Mouse (Mus musculus): Measurements from ENCODE around the gene Ttc16. TPM values are rescaled to one million over a fixed set of nuclear protein-coding genes. Genes with fewer than 3 reads are reported as not detected.

The Ttc16 gene
- polyA plus RNA-seq (2012; rRNA removed) = 1.2 and 1.7 TPM in 2 replicates

DNA sequence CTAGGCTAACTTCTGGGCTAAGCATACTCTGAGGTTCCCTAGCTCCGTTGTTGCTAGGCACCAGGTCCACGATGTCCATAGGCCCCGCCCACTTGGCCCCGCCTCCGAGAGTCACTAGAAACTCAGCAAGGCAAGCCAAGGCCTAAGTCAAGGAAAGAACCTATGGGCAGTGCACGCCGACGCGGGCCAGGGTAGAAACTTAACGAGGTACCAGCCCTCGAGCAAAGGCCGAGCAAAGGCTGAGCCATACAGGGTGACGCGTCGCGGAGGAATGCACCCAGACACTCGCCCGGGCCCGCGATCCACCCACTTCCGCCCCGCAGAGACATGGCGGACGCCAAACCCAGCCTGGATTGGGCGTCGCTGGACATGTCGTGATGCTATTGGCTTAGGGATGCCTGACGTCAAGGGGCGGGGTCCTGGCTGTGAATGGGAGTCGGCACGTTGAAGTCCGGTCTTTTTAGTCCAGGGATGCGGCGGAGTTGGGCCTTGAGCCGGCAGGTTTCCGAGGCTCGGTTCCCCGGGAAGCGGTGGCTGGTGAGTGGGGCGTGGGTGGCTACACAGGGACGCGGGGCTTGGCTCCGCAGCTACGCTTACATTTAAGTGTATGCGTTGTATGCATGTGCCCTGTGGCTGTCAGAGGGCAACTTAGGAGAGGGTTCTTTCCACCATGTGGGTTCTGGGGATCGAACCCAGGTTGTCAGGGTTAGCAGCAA, at the start of gene Ttc16, which contains the start of gene Ptrh1:
Ttc16 (minus strand) TSS at position 275 of the 716 bp plus-strand sequence.
Ptrh1 (plus strand) TSS at position 428 of the 716 bp plus-strand sequence.

DNA sequence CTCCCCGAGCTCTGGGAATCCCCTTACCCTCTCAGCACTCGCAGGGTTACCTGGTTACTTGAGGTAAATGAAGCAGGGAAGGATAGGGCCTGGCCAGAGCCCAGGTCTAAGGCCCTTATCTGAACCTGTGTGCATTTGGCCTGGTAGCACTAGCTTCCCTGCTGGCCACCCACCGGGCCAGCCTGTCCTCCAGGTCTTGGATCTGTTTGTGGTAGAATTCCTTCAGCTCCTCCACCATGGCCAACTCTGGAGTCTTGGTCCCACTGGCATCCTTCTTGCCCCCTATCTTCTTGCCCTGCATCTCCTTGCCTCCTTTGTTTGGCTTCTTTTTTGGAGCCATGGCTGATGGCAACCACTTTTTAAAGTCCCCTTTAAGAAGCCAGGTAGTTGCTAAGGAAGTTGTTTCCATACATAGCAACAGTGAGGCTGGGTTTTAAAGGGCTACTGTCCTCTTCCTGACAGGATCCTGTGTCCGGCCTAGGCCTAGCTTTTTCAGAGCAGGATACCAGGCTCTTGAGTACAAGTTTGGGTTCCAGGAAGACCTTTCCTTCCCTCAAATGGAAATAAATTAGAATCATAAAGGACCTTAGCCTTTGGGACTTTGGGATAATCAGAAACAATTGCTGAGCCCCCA, 8.7 kb upstream of the Ttc16 start, which contains the start of gene Cfap157:
Cfap157 (minus strand) TSS at position 381 of the 634 bp plus-strand sequence.

DNA sequence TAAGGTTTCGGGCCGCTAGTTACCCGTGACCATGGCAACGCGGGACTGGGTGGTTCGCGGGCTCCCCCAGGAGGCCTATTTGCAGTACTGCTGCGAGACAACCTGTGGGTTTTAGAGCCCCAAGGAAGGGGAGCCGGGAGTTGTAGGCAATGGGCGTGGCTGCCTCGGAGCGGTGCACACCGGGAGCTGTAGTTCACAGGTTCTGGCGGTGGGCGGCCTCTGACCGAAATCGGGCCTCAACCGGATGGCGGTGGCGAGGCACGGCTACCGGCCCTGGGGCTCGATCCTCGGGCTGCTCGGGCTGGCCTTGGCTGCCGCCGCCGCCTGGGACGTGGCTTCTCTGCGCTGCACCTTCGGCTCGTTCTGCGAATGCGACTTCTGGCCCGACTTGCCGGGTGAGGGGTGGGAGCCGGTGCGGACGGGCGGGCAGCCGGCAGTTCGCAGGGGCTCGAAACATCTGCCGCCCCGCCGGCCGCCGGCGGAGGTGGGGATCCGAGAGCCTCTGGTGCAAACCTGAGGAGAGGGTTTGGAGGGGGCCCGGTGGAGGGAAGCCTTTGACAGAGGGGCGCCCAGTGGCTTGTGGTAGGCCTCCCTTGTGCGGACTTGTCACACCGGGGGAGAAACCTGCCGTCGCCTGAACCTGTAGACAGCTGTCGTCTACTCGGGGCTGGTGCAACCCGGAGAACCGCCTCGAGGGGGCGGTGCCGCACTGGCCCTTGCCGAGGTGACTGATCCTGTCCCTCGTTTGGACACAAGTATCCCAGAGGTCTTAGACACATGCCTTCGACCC, 18.2 kb downstream of the Ttc16 start, which contains the start of gene Tor2a:
Tor2a (plus strand) TSS at position 179 of the 790 bp plus-strand sequence.

DNA sequence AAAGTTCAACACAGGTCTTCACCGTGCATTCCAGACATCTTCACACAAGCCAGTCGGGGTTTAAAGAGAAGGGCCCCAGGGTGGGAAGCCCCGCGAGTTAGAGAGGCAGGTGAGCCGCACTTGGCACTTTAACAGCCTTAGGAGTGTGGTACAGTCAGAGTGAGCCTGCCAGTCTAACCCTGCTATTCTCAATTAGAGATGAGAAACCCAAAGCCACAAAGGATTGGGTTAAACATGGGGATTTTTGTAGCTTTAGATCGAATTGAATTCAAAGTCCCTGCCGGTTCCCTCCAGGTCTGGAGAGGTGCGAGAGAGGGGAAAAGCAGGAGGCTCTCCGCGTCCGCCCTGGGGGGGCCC, 34.5 kb downstream of the Ttc16 start, which contains the start of gene 6330409D20Rik:
6330409D20Rik (minus strand) TSS at position 101 of the 357 bp plus-strand sequence.

DNA sequence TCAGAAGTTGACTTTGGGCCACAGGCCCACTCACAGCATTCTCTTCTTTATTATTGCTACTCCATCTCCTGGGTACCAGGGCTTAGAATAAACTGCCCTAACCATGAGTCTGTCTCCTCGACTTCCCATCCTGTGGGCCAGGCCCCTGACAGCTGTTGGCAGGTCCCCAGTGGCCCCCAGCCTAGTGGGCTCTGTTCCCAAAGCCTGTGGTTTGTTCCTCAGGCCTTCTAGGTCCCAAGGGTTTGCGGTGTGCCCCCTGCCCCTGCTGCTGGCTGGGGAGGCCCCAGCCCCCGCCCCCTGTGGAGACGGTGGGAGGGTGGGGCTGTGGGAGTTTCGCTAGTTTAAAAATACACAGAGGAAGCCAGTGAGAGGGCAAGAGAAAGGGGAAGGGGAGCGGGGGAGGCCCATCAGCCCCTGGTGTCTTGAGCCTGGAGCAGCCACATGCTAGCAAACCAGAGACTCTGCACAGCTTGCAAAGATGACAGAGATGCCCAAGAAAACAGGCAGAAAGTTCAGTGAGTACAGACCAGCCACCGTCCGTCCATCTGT, 54.7 kb downstream of the Ttc16 start, which contains the start of gene Sh2d3c:
Sh2d3c (plus strand) TSS at position 375 of the 549 bp plus-strand sequence.

DNA sequence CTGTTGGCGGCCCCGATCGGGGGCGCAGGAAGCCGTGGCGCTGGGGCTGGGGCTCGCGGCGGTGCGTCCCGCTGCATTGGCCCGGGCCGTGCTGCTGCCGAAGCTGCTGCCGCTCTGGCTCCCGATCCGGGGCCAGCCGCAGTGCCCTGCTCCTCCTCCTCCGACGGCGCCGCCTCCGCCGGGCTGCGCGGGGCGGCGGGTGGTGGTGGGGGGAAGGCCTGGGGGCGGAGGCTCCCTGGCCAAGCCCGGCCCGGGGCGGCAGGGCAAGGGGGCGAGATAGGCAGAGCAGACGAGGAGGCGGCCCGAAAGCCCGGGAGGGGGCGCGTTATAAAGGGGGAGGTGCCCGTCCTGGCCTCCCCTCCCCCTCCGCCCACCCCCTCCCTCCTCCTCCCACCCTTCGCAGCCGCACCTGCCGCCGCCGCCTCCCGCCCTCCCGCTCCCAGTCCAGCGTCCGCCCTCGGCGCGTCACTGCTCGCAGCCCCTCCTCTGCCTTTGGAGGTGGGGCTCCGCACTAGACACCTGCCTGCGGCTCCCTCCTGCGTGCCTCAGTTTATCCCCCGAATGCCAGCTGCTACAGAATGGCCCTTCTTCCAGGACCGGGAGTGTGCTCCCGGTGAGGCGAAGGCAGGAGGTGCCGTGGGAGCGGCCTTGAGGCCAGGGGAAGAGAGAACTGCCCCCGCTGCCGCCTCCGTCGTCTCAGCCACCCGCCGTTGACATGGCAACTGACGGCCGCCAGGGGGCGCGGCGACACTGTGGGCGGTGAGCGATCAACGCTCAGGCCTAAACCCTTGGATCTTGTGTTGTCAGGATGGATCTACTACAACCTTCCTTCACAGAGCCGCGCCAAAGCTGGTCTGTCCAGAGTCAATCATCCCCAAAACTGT, 62.3 kb downstream of the Ttc16 start, which contains the start of gene Cdk9:
Cdk9 (minus strand) TSS at position 143 of the 884 bp plus-strand sequence.

Other genes starting within 250 kb of the Ttc16 start
- 8.6 and 10.4 TPM in 2 replicates for gene Fam102a, start 240.3 kb downstream of the Ttc16 start, polyA plus RNA-seq (2012; rRNA removed)
- gene Dpm2, start 204.8 kb downstream of the Ttc16 start, polyA plus RNA-seq (2012; rRNA removed) = 162 and 163 TPM in 2 replicates
- gene Pip5kl1, start 200.8 kb downstream of the Ttc16 start, polyA plus RNA-seq (2012; rRNA removed) = 12.2 and 12.4 TPM in 2 replicates
- gene 9430097D07Rik, start 199.9 kb downstream of the Ttc16 start, polyA plus RNA-seq (2012; rRNA removed) = 0.16 and 0.17 TPM in 2 replicates
- gene St6galnac4, start 188.5 kb downstream of the Ttc16 start, polyA plus RNA-seq (2012; rRNA removed) = 17.9 and 23.0 TPM in 2 replicates
- 20.1 and 25.6 TPM in 2 replicates for gene St6galnac6, start 175.9 kb downstream of the Ttc16 start, polyA plus RNA-seq (2012; rRNA removed)
- gene Ak1, start 153.9 kb downstream of the Ttc16 start, polyA plus RNA-seq (2012; rRNA removed) = 35.9 and 36.5 TPM in 2 replicates
- 24.4 and 31.1 TPM in 2 replicates for gene Eng, start 129.0 kb downstream of the Ttc16 start, polyA plus RNA-seq (2012; rRNA removed)
- gene Fpgs, start 71.5 kb downstream of the Ttc16 start, polyA plus RNA-seq (2012; rRNA removed) = 35.7 and 45.6 TPM in 2 replicates
- 243 and 261 TPM in 2 replicates for gene Cdk9, start 62.6 kb downstream of the Ttc16 start, polyA plus RNA-seq (2012; rRNA removed)
- gene Sh2d3c, start 54.6 kb downstream of the Ttc16 start, polyA plus RNA-seq (2012; rRNA removed) = 43.8 and 50.4 TPM in 2 replicates
- gene 6330409D20Rik, start 34.6 kb downstream of the Ttc16 start, polyA plus RNA-seq (2012; rRNA removed) = 3.1 TPM in 2 replicates
- gene Tor2a, start 18.4 kb downstream of the Ttc16 start, polyA plus RNA-seq (2012; rRNA removed) = 66.0 and 68.9 TPM in 2 replicates
- 8.2 and 9.7 TPM in 2 replicates for gene Ptrh1, start 153 bp upstream of the Ttc16 start, polyA plus RNA-seq (2012; rRNA removed)
- gene Cfap157, start 8.8 kb upstream of the Ttc16 start, polyA plus RNA-seq (2012; rRNA removed) = 0.41 and 1.1 TPM in 2 replicates
- gene Stxbp1, start 71.6 kb upstream of the Ttc16 start, polyA plus RNA-seq (2012; rRNA removed) = 156 and 171 TPM in 2 replicates
- gene Fam129b, start 100.5 kb upstream of the Ttc16 start, polyA plus RNA-seq (2012; rRNA removed) = 40.9 and 49.2 TPM in 2 replicates
- gene Rpl12, start 185.9 kb upstream of the Ttc16 start, polyA plus RNA-seq (2012; rRNA removed) = 826 and 889 TPM in 2 replicates
- gene Lrsam1, start 186.0 kb upstream of the Ttc16 start, polyA plus RNA-seq (2012; rRNA removed) = 26.4 and 26.6 TPM in 2 replicates
- gene Slc2a8, start 206.4 kb upstream of the Ttc16 start, polyA plus RNA-seq (2012; rRNA removed) = 26.6 and 27.4 TPM in 2 replicates